Mouse (Mus musculus) limb, embryonic 13.5 days (tissue): ENCODE results near the gene Mapk6. TPM values are rescaled to one million over a fixed set of nuclear protein-coding genes. Genes with fewer than 3 reads are reported as not detected.

Experiments
- ATAC-seq: fragments of 200-750 bp; cut with Nextera tagmentation; 2 replicates; pipeline ENCODE4 v1.8.0; 2017; ENCODE audit warnings: low read depth, moderate number of reproducible peaks, moderate TSS enrichment; ENCODE audit not compliant: low FRiP score
- H3K27ac ChIP-seq: fragments of 300-500 bp; sonication (generic); 2 replicates; pipeline ENCODE4 v1.5.1; 2015; ENCODE audit warnings: inconsistent platforms, mild to moderate bottlenecking, moderate library complexity
- H3K27me3 ChIP-seq: fragments of 300-500 bp; sonication (generic); 2 replicates; pipeline ENCODE4 v1.6.1; 2015; ENCODE audit warnings: mild to moderate bottlenecking, inconsistent platforms
- H3K36me3 ChIP-seq: fragments of 300-500 bp; sonication (generic); 2 replicates; pipeline ENCODE4 v1.6.1; 2015; ENCODE audit warnings: inconsistent platforms, mild to moderate bottlenecking, moderate library complexity
- H3K4me1 ChIP-seq: fragments of 300-500 bp; sonication (generic); 2 replicates; pipeline ENCODE4 v1.6.1; 2015; ENCODE audit warnings: inconsistent platforms
- H3K4me2 ChIP-seq: fragments of 300-500 bp; sonication (generic); replicated peaks from 2 replicates; pipeline ENCODE4 v1.6.1; 2015; ENCODE audit warnings: inconsistent platforms, mild to moderate bottlenecking, moderate library complexity
- H3K4me3 ChIP-seq: fragments of 300-500 bp; sonication (generic); 2 replicates; pipeline ENCODE4 v1.5.1; 2015; ENCODE audit warnings: moderate library complexity, mild to moderate bottlenecking, inconsistent platforms
- H3K9ac ChIP-seq: fragments of 300-500 bp; sonication (generic); 2 replicates; pipeline ENCODE4 v1.6.1; 2015; ENCODE audit warnings: mild to moderate bottlenecking, inconsistent platforms
- H3K9me3 ChIP-seq: fragments of 300-500 bp; sonication (generic); 2 replicates; pipeline ENCODE4 v1.6.1; 2016; ENCODE audit warnings: inconsistent platforms
- WGBS: fragments of 180-500 bp; shearing (Covaris S2); methylation state at CpG from one replicate; pipeline ENCODE4 v1.1.7; 2015; 5-methylcytosine and 5-hydroxymethylcytosine counted together
- polyA plus RNA-seq: library from polyadenylated mRNA; unstranded; fragments of >200 nt; fragmentation: Nextera tagmentation; extraction: Ambion mirVana; gene quantifications from 2 replicates; pipeline ENCODE4 v1.2.1, GENCODE M21; 2015

Mapk6 gene
- polyA plus RNA-seq, 1 experiment from 2014 or later = 91.1 TPM

- H3K9me3 ChIP-seq = no peaks in the 10 kb centered on the region
- peak; percentile 38; the same call in 1 of the 2 replicates for ATAC-seq
- H3K9ac ChIP-seq = no peak overlapping the region
- no peak overlapping the region for H3K27ac ChIP-seq
- WGBS = 30% methylated on average over 7 of the region's 7 CpGs
- no peak overlapping the region for H3K4me3 ChIP-seq
- H3K36me3 ChIP-seq = no peaks in the 10 kb centered on the region
- no peak overlapping the region for H3K4me2 ChIP-seq
- no peaks in the 10 kb centered on the region for H3K27me3 ChIP-seq
- peaks cover 12% of the 10 kb centered on the region for H3K4me1 ChIP-seq
Measured at GRCm38 (mm10) chr9:75434172-75434793, 24.5 kb upstream of the Mapk6 start.

GRCm38 (mm10) chr9:75432694-75433093 lies 22.9 kb upstream of the Mapk6 start:
- Histone ChIP-seq H3K4me1 (peaks cover 12% of the 10 kb centered on the region), H3K27me3 (no peaks in the 10 kb centered on the region), H3K4me2 (no peak overlapping the region), H3K27ac (no peak overlapping the region), H3K4me3 (no peak overlapping the region), H3K9me3 (no peaks in the 10 kb centered on the region), H3K9ac (no peak overlapping the region), H3K36me3 (no peaks in the 10 kb centered on the region)
- ATAC-seq = no peak
- whole genome bisulfite sequencing = 82% methylated on average over 3 of the region's 3 CpGs

DNA sequence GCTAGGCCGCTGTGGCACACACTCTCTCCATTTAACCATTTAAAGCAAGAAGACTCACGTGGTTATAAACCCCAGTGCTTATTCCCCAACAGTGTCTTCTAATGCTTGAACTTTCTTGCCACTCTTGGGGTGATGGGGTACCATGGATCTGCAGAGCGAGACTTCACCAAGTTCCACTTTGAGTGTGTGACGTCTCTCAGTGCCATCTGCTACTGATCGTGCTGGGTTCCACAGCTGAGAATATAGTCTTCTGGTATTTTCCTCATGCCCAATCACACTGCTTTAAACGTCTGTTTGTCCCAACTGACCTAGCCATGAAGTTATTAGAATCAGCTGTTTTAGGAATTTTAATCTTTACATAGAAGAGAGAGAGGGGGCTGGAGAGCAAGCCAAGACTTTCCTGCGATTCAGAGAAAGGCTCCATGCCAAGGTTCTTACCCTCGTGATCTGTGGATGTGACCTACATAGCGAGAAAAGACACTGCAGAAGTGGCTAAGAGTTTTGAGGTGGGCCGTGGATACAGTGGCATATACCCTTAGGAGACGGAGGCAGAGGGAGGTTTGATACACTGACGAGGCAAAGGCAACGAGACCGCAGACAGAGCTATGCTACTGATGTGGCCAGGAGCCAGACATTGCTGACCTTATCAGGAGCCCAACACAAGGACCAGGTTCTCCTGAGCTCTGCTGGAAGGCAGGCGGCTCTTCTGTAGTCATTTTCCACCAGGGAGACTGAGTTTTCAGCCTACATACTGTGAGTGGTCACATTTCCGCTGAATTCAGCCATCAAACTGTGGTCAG lies 21.2 kb upstream of the Mapk6 start:
- Histone ChIP-seq H3K4me3 (no peak overlapping the region), H3K27me3 (no peaks in the 10 kb centered on the region), H3K4me1 (peaks cover 12% of the 10 kb centered on the region), H3K9ac (no peak overlapping the region), H3K9me3 (no peaks in the 10 kb centered on the region), H3K36me3 (no peaks in the 10 kb centered on the region), H3K4me2 (no peak overlapping the region), H3K27ac (peak overlapping the region; percentile 39; the same call in 1 of the 2 replicates)
- 66% methylated on average over 16 of the region's 16 CpGs for WGBS
- ATAC-seq = no peak

DNA sequence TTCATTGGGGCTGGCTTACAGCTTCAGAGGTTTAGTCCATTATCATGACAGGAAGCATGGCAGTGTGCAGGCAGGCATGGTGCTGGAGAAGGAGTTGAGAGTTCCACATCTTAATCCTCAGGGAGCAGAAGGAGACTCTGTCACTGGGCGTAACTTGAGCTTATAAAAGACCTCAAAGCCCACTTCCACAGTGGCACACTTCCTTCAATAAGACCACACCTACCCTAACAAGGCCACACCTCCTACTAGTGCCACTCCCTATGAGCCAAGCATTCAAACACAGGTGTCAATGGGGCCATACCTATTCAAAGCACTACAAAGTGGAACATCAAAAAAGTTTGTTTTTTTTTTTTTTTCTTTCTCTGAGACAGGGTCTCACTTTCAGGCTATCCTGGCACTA lies 19.9 kb upstream of the Mapk6 start:
- Histone ChIP-seq H3K9ac (no peak overlapping the region), H3K27ac (no peak overlapping the region), H3K4me1 (peaks cover 12% of the 10 kb centered on the region), H3K9me3 (no peaks in the 10 kb centered on the region), H3K4me2 (no peak overlapping the region), H3K27me3 (no peaks in the 10 kb centered on the region), H3K4me3 (no peak overlapping the region), H3K36me3 (no peaks in the 10 kb centered on the region)
- no peak for ATAC-seq
- 85% methylated on average over 1 of the region's 1 CpGs for WGBS

DNA sequence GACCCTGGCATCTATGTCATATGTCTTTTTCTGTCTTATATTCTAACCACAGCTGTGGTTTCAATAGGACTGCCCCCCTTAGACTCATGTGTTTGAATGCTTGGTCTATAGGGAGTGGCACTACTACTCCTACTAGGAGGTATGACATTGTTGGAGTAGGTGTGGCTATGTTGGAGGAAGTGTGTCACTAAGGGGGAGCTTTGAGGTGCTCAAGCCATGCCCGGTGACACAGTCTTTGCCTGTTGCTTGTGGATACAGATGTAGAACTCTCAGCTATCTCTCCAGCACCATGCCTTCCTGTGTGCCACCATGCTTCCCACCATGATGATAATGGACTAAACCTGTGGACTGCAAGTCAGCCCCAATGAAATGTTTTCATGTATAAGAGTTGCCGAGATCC lies 19.2 kb upstream of the Mapk6 start:
- H3K9me3 ChIP-seq = no peaks in the 10 kb centered on the region
- H3K4me1 ChIP-seq = peaks cover 9% of the 10 kb centered on the region
- no peaks in the 10 kb centered on the region for H3K27me3 ChIP-seq
- 84% methylated on average over 2 of the region's 2 CpGs for WGBS
- no peak for ATAC-seq
- H3K27ac ChIP-seq = no peak overlapping the region
- H3K4me2 ChIP-seq = no peak overlapping the region
- H3K36me3 ChIP-seq = no peaks in the 10 kb centered on the region
- no peak overlapping the region for H3K4me3 ChIP-seq
- H3K9ac ChIP-seq = no peak overlapping the region

DNA sequence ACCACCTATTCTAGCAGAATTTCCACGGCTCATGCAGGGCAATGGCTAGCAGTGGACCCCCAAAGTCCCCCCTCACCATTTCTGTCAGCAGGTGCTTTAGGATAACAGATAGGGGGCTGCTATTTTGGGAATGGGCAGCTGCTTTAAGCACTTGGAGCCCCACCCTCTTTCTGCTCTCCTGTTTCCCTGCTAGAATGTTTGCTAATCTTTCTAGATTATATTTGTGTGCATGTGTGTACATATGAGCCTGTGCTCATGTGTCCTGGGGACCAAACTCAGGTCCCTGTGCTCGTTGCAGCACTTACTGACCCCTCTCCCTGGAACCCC lies 18.4 kb upstream of the Mapk6 start:
- no peak for ATAC-seq
- H3K9me3 ChIP-seq = no peaks in the 10 kb centered on the region
- H3K27me3 ChIP-seq = no peaks in the 10 kb centered on the region
- peaks cover 9% of the 10 kb centered on the region for H3K4me1 ChIP-seq
- H3K36me3 ChIP-seq = no peaks in the 10 kb centered on the region
- 83% methylated on average over 2 of the region's 2 CpGs for WGBS
- H3K9ac ChIP-seq = no peak overlapping the region
- no peak overlapping the region for H3K4me2 ChIP-seq
- H3K4me3 ChIP-seq = no peak overlapping the region
- no peak overlapping the region for H3K27ac ChIP-seq

- Histone ChIP-seq H3K9ac (no peak overlapping the region), H3K9me3 (no peaks in the 10 kb centered on the region), H3K4me1 (peaks cover 9% of the 10 kb centered on the region), H3K27ac (no peak overlapping the region), H3K27me3 (no peaks in the 10 kb centered on the region), H3K36me3 (no peaks in the 10 kb centered on the region), H3K4me2 (no peak overlapping the region), H3K4me3 (no peak overlapping the region)
- 72% methylated on average over 9 of the region's 9 CpGs for WGBS
- ATAC-seq = no peak
Measured at GRCm38 (mm10) chr9:75427366-75428273, 17.8 kb upstream of the Mapk6 start.

DNA sequence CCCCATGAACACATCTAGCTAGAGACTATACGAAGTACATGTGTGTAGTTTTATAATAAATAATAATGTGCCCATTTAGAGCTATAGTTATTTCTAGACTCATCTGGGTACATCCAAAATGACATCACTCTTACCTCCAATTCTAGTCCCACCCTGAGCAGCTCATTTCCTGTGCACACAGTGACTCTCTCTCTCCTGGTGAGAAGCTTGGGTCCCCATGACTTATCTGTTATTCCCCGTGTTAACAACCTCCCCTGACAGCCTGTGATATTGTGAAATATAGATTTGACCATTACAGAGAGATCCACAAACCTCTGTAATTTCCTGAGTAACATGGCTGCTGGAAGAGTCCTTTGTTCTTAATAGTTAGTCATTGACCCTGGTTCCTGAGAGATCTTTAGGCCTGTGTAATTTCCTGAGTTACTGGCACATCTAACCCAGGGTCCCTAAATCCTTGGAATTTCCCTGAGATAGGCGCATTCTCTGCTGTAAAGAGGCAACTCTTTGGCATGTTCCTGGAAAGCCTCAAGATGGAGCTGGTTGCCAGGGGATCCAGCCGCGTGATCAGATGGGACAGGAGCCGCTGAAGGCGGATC lies 16.1 kb upstream of the Mapk6 start:
- Histone ChIP-seq H3K27me3 (no peaks in the 10 kb centered on the region), H3K36me3 (no peaks in the 10 kb centered on the region), H3K27ac (no peak overlapping the region), H3K4me2 (no peak overlapping the region), H3K9me3 (no peaks in the 10 kb centered on the region), H3K4me1 (peaks cover 3% of the 10 kb centered on the region), H3K4me3 (no peak overlapping the region), H3K9ac (no peak overlapping the region)
- ATAC-seq = no peak
- 72% methylated on average over 7 of the region's 7 CpGs for WGBS

DNA sequence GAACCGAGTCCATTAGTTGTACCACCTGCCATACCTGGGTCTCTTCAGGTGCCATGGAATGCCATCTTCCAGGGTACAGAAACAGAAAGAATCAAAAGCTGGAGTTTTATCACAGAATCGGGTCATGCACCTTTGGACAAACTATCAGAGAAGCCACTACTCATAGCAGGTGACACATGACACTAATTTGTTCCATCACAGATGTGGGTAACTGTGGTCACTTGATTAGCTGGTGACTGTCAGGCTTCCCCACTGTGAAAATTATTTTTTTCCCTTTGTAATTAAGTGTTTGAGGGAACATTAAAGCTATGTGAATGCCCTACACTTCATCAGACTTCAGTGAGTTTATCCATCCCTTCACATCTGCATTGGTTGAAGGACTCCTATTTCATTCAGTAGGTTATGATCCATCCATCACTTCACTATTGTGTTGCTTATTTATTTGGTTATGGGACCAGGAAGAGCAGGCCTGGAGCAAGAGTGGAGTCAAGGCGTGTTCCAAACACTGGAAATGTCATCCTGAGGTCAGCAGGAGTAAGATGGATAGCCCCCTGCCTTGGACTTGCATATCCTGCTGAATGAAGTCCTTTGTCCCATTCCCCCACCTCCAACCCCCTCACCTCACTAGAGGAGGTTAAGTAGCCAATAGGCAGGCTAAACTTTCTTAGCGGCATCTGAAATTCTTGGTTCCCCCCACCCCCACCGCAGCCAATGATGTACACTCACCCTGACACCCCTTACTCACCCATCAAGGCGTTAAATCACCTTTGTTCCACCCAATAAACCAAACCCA lies 14.7 kb upstream of the Mapk6 start:
- Histone ChIP-seq H3K27me3 (no peaks in the 10 kb centered on the region), H3K4me2 (no peak overlapping the region)

GRCm38 (mm10) chr9:75423683-75424082 lies 13.9 kb upstream of the Mapk6 start:
- Histone ChIP-seq H3K4me3 (no peak overlapping the region), H3K27ac (no peak overlapping the region), H3K9me3 (no peaks in the 10 kb centered on the region), H3K27me3 (no peaks in the 10 kb centered on the region), H3K4me2 (no peak overlapping the region), H3K36me3 (no peaks in the 10 kb centered on the region), H3K4me1 (no peaks in the 10 kb centered on the region), H3K9ac (no peak overlapping the region)
- WGBS = 52% methylated on average over 5 of the region's 5 CpGs
- no peak for ATAC-seq

More for the DNA sequence above, 14.7 kb upstream of the Mapk6 start:
- no peak for ATAC-seq
- Histone ChIP-seq H3K4me3 (no peak overlapping the region), H3K9ac (no peak overlapping the region), H3K36me3 (no peaks in the 10 kb centered on the region), H3K27ac (no peak overlapping the region), H3K4me1 (no peaks in the 10 kb centered on the region), H3K9me3 (no peaks in the 10 kb centered on the region)
- WGBS = 68% methylated on average over 6 of the region's 6 CpGs

DNA sequence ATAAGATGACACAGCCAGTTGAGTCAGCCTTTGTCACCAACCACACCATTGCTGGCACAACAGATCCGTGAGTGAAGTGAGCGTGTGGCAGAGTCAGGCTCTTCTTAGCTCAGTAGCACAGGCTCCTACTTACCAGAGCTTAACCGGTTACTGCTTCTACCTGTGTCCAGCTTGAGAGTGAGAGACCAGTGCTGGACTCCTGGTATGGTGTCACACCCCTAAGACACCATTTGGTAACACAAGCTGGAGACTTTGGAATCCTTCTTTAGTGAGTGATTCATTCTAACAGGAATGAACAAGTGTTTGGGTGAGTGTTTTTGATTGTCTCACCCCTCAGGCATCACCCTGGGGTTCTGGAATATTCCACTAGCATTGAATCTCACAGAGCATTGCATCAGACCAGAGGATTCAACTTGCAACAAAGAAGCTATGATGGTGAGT lies 12.5 kb upstream of the Mapk6 start:
- no peaks in the 10 kb centered on the region for H3K9me3 ChIP-seq
- no peak overlapping the region for H3K4me2 ChIP-seq
- WGBS = 88% methylated on average over 3 of the region's 3 CpGs
- no peaks in the 10 kb centered on the region for H3K4me1 ChIP-seq
- H3K36me3 ChIP-seq = no peaks in the 10 kb centered on the region
- H3K27me3 ChIP-seq = no peaks in the 10 kb centered on the region
- no peak overlapping the region for H3K9ac ChIP-seq
- H3K27ac ChIP-seq = no peak overlapping the region
- no peak for ATAC-seq
- H3K4me3 ChIP-seq = no peak overlapping the region
